Mouse (Mus musculus) induced T-regulatory cell, adult 2 months (primary cell): ENCODE data around the gene Cadps2.

Experiments used
- DNase-seq: peaks from one replicate; pipeline ENCODE4 v3.0.0-alpha.2; 2012; ENCODE audit warnings: low read depth

Gene Cadps2

DNA sequence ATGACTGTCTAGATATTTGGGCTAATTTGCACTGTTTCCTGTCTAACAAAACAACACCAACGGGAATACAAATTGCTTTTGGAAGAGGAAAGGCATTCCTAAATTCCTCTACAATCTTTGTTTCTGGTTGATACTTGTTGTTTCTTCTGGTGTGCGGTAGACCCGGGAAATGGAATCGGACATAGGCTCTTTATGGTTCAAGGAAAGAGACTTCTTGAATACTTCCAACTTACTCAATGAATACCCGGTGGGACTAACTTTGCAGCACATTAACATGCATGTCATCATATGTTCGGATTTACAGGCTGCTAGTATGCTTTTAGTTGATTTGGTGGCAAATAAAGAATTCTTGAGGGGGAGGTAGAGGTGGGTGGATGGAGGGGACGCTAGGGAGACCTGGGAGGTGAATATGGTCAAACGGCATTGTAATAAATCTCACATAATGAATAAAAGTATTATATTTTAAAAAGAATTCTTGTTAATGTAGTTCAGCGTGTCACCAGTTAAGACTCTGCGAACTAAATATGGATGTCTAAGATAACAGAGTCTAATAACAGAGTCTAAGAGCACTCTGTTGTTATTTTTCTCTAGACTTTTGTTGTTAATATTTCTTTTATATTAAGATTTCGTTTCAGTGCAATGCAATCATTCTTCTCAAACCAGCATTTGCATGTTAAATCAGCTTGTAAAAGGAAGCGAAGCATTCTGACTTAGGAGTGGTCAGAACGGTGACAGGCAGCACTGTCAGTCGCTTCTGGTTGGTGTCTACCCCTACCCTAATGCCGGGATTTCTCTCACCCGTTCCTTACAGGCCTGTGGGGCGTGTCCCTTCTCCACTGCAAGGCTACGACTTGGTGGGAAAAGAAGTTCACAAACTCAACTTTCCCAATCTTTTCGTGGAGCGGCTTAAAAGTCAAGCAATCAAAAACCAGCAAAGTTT, 586.8 kb downstream of the Cadps2 start:
- no peak for DNase-seq

DNA sequence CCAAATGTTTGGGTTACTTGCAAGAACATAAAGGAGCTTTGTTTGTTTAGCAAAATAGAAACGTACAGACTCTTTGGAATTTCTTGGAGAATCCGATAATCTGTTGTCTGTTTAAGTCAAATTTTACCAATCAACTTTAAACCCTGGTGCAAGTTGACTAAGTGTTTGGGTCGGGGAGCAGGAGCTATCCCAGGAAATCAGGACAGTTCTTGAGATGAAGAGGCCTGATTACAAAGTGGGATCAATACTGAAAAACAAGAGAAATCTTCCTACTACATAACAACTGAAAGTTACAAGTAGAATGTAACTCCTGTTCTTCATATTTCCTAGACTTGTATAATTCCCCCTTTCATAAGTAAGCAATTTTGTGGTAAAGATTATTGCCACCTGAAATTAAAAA, 587.8 kb downstream of the Cadps2 start:
- DNase-seq = no peak

DNA sequence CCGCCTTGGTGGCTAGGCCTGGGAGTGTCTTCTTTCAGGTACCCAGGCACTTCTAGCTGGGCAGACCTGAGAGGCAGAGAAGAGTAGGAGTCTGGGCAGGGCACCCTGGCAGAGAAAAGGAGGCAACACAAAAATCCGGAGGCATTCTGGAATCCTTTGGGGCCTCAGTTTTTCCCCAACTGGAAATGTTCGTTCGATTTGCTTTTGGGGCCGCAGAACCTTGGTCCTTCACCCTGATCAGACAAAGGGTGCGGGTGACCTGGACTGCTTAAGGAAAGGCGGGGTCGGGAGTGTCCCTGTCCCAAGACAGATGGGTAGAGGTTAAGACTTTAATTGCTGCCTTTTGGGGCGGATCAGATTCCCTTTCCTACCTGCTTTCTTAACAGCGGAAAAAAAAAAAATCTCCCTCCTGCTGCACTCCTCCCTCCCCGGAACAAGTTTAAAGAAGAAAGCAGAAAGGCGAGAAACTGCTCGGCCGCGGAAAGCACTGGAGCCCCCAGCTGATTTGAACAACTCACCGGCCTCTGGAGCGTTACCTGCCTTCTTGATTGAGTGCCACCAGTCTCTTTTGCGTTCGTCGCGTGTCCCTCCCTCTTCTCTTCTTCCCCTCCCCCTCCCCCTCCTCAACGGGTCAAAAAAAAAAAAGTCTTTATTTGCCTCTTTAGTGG, 588.8 kb downstream of the Cadps2 start:
- DNase-seq = no peak

DNA sequence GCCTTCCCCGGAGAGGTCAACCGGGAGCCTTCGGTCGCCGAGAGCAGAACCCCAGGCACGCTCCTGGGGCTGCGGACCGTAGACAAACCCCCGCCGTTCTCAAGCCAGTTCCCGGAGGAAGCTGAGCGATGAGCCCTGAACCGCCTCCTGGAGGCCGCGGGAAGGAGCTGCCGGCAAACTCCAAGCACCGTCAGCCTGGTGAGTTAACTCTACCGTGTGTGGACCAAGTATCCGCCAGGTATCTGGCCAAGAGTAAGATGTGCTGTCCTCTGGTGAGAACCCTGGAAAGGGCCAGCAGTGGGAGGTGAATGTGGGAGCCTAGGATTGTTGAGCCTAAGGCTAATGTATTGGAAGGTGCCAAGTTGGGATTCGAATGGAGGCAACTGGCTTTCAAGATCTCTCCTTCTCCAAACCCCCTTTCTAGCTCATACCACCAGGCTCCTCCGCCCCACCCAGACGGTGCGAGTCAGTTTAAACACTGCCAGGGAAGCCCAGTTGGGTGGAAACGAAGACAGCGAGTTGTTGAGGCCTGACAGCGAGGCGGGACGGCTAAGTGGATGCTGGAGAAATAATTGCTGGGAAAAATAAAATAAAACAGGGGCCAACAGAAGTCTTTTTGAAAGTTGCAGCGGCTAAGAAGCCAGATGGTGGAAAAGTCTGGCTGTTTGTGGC, 589.5 kb downstream of the Cadps2 start:
- no peak for DNase-seq

DNA sequence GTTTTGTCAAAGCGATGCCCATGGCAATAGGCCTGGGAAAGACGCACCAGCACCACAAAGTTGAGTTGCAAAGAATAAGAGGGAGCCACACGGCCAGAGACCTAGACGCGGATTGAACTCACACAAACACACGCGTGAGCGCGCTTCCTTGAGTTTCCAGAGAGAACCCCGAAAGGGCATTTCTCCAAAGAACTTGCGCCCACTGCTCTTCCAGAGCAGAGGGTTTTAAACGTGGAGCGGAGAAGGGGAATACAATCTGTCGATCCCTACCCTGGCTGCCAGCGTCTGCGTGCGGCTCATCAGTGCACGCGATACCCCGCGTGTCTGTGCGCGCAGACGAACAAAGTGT, 590.2 kb downstream of the Cadps2 start:
- DNase-seq = no peak

DNA sequence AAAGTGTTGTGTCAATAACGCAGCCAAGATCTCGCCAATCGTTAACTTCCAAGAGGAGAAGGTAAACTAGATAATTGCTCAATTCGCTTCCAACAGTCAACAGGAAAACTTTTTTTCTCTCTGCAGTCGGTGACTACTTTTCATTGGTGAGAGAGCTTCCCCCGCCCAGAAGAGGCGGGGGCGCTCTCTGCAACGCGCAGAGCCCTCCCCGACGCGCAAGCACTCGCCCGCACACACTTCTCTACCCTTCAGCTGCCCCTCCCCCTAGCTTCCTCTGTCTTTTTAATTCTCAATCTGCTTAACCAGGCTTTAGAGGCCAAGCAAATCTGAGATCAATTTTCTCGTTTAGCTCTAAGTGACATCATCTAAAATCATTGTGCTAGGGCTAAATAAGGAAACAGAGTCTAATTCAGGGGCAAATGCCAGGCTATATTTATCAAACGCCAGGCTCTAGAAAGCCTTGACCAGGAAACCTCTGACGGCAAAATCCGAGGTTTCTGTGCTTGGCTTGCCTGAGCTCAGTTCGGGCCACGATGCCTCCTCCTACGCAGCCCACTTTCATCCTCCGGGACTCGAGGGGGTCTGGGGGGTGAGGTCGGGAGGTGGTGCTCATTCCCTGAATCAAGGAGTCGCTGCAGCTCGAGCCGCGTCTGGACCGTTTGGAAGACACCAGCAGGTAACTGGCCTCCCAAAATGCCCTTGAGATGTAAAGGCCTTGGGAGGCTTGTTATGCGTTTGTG, 590.7 kb downstream of the Cadps2 start, which contains the start of gene Fezf1:
Gene Fezf1 (minus strand): TSS at position 50 of the 740 bp plus-strand sequence.
- no peak for DNase-seq

DNA sequence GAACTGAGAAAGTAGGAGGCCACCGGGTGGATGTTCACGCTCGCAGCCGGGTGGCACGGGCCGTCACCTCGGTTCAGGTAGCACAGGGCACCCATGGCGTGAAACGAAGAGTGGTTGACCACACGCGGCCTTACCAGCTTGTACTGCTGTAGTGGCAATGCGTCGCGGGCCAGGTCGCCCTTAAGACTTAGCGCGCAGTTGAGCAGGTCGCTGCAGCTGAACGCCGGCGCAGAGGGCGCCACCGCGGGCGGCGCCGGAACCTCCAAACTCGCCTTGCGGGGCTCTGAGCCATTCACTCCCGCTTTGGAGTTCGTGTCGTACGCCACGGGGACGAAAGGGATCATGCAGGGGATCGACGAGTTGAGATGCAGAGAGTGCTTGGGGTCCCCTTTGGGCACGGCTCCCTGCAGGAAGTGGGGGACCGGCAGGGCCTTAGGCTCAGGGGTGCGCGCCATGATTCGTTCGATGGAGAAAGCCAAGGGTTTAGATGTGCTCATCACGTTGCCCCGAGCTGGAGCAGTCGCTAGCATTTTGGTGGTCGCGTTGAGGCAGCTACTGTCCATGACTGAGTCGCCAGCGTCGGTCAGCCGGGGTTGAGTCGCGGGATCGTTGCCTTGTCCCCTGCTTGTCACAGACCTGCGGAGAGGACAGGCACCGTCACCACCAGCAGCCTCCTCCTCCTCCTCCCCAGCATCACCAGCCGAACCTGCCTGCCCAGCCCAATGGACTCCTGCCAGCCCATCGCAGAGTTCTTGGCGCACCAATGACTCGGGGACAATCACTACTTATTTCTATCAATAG, 591.5 kb downstream of the Cadps2 start:
- DNase-seq = no peak

DNA sequence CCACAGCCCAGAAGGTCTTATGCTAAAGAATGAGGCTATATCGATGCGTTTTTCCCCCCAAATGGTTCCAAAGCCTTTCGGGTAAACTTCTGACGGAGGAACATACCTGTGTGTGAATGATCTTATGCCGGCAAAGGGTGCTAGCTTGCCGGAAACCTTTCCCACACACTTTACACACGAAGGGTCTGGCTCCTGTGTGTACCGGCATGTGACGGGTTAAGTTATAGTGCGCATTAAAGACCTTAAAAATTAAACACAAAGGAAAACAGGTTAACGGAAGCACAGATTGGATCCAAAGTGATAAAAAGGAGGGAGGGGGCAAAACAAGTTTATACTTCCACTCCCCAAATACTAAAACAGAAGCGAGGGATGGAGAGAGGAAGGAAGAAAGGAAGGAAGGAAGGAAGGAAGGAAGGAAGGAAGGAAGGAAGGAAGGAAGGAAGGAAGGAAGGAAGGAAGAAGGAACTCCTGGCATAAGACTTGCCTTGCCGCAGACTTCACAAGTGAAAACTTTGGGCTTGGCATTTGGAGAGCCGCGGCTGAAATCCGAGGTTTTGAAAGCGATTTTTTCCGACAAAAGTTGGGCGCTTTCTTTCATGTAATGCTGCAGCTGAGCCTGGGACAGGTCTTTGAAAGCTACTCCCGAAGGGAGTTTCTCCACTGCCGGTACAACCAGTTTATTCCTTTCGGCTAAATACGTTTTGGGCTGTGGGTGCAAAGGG, 592.3 kb downstream of the Cadps2 start:
- DNase-seq = no peak

DNA sequence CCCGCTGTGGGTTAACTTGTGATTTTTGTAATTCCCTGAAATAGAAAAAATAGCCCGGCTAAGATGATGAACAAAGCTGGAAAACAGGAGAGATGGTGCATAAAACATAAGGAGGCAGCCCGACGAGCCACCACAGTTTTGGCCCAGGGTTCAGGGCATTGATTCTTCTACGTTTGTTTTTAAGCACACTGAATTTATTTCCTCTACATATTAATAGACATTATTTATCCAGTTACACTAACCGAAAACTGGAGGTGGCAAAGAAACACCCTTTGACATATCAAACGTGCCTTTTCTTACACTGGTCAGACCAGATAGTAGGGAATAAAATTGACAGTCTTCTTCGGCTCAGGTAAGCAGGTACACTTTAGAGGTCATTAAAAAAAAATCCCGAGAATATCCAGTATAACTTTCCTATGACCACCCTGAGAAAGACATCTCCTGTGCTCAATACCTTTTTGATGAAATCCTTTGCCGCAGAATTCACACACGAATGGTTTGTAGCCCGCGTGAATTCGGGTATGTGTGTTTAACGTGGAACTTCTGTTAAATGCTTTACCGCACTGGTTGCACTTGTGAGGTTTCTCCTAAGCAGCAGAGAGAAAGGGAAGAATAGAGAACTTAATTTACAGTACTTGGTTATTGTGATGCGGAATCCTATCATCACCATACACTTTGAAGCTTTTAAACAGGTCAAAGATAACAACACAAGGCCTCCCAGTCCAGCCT, 593.0 kb downstream of the Cadps2 start:
- no peak for DNase-seq

DNA sequence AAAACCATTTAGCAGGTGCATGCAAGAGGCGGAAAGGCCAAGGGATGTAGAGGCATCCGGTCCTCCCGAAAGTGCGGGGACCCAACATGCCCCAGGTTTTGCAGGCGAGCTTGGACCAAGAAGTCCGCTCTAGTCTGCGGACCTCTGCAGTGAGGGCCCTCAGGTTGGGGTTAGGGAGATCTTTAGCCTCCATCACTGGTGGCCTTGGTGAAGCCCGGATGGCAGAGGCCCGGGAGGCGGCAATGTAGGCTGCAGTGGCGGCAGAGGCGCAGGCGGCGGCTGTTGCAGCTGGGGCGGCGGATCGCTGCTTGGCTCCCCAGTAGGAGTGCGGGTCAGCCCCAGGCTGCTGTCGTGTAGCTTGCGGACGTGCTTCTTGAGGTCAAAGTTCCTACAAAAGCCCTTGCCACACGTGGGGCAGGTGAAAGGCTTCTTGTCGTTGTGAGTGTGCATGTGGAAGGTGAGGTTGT, 593.6 kb downstream of the Cadps2 start:
- no peak for DNase-seq

DNA sequence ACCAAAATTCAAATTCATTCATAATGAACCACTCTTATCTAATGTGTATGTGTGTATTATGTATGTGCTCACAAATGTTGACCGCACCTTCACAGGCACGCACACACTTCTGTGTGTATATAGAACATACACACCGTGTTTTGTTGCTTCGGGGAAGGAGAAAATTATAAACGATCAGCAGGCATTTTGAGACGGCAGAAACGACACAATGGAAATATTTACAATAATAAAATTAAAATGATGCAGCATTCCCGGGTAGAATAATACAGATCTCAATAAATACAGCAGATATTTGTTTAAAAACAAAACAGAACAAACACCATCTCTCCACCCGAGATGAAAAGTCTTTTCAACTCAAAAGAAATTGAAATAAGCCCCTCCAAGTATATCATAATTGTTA, 594.1 kb downstream of the Cadps2 start:
- DNase-seq = no peak

DNA sequence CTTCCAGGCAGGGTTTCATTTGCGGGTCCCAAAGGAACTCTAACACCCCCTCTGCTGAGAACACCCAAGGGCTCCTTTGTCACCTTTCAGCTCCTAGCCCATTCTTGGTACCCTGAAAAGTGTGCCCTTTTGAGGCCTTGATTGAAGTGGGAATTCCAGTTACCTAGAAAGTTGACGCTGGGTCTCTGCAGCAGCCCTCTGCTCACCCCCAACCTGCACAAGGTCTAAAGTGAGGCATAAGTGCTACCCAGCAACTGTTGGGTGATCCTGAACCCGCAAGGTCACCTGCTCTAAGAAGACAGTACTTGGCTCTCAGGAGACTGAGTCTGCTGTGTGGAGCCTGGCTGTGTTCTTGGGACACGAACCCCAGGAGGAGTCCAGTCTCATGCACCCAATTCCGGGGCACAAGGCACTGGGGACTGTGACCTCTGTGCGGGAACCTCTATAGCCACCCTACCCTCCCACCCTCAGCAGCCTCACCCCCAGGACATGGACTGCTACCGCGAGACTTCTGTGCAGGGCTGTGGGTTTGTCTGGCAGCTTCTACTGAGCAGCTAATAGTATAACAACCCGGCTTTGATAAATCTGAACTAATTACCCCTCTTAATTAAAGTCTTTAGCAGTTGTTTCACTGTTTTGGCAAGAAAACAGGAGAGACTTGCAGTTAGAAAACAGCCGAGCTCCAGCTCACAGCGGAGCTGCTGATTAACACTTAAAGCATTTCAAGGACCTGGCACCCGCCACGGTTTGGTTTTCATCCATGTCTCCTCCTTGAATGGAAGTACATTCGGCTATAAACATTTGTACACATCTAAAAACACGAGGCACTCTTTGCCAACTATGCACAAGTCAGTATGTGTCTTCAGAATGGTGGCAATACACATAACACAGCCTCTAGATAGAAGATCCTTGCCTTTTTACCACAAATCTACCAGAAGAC, 595.1 kb downstream of the Cadps2 start:
- DNase-seq = no peak
